Mouse (Mus musculus): ENCODE results near the gene Doc2g.
A peak's percentile ranks its signal among the peaks of the same experiment; 100 is the strongest.
"Not testable (repeated sequence)": the region's sequence is repeated elsewhere in the genome, so short reads cannot be mapped to it uniquely, and the experiment has no call there.

Doc2g gene

DNA sequence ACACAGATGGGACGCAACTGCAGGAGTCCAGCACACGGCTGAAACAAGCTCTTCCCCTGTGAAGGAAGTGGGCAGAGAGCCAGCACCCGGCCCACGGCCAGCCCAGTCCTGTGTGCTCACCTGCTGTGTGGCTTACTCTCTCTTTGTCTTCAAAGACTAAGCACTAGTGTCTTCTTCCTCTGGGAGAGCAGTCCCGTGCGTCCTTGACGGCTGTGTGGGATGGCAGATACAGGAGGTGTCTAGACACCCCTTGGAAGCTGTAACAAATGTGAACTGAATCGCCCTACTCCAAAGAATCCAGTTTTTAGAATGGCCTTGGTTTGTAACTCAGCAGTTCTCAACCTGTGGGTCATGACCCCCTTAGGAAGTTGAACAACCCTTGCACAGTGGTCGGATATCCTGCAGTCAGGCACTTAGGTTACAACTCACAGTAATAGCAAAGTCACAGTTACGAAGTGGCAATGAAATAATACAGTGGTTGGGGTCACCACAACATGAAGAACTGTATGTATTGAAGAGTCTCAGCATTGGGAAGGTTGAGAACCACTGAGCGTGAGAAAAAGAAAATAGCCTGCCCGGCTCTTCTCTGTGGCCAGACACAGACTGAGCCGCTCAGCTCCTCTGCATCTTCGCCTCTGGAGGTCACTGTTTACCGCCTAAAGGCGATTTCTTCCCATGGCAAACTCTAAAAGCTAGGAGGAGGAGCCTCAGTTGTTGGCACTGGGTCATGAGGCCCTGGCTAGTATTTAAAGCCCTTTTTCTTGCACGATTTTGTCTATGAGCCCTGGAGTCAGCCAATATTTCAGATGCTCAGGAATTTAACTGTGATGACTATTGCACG lies 15.8 kb downstream of the Doc2g start:
- no peak for DNase-seq

DNA sequence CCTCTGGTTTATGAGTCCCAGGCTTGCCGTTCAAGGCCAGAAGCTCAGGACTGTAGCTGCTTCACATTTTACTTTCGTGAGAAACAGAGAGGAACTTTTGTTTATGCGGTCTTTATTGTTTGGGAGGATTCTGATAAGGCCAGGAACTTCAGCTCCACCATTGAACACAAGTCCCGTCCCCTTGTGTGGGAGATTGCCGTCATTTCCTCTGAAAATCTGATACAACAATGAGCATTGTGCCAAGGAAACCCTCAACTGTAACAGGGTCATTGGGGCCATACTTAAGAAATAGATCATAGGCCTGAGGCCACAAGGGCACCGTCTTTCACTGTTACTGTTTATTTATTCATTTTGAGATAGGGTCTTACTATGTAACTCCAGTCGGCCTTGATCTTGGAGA lies 20.1 kb downstream of the Doc2g start:
- no peak for DNase-seq

DNA sequence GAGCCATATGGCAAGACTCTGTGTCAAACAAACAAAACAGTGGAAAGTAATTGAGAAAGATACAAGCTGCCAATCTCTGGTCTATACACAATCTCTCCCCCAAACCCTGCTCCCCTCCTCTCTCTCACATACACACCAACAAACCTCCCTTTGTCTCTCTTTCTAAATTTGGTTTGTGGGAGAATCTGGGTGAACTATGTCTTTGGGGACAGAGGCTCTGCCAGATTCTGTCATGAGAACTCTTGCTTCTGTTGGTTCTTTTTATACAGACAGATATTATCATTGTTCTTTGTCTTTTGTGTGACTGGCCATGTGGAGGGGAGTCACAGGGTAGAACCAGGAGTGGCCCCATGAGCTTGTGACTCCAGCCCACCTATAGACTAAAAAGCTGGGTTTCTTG lies 24.5 kb downstream of the Doc2g start:
- DNase-seq: no peak

DNA sequence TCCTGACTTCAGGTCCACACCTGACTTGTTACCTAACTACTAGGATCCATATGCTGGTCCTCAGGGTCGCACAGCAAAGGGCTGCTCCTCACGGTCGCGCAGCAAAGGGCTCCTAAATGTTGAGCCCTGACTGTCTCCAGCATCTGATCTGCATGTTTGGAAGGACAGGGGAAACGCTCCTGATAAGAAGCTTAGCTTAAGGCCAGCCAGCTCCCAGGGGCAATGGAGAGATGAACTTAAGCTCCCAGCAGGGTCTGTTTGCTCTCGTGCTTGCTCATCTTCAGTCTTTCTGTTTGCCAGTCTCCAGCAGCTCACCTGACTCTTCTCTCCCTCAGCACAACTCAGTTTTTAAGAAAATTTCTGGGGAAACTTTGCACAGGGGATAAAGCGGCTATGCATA lies 29.6 kb downstream of the Doc2g start:
- no peak for DNase-seq

DNA sequence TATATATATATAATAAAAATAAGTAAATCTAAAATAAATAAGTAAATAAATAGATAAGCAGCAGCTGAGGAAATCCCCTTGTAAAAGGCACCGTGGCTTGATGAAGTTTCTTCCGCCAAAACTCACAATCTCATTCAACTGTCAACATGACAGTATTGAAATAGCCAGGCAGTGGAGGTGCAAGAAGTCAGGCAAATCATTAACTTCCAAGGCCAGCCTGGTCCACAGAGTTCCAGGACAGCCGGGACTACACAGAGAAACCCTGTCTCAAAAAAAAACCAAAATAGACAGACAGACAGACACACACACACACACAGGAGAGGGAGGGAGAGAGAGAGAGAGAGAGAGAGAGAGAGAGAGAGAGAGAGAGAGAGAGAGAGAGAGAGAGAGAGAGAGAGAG lies 30.2 kb downstream of the Doc2g start:
- DNase-seq: no peak

DNA sequence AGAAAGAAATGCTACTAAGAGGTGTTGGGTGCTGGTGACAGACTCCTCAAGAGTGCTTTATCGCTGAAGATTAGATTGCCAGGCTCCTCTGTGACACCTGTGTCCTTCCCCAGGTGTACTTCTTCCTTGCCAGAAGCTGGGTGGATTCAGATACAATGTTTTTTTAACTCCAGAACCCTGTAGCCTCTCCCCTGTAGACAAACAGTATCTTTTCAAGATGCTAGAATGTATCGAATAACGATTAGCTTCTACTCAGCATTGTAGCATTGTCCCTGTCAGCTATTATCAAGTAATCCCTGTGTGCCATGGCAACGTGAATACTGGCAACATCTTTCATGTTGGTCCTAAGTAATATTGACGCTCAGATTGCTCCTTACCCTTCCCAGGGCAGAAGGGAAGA lies 30.6 kb downstream of the Doc2g start:
- no peak for DNase-seq

DNA sequence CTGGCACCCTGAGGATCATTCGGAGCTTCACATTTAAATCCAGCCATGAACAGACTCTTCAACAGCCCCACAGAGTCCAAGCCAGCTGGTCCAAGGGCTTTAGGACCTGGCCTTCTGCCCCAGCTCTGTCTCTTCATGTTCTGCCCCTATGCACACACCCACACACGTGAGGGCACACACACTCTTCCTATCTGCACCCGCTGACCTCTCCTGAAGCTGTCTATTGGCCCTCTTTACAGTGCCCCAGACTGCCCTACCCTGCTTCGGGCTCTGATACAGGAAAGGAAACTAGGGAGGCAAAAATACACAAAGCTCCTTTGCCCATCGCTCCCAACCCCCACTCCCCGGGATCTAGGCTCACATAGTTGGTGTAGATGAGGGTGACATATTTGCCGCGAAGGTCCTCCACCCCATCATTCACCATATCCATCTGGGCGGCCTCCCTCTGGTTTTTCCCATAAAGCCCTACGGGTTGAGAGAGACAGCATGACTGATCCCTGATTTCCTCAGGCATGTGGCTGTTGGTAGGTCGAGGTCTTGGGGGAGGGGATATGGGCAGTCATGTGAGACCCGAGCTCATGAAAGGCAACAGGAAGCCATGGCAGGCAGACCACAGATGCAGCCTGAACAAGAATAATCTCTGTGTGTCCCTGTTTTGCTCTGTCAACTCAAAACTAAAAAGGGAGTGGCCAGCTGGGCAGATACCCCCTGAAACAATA lies 33.4 kb downstream of the Doc2g start:
- no peak for DNase-seq

DNA sequence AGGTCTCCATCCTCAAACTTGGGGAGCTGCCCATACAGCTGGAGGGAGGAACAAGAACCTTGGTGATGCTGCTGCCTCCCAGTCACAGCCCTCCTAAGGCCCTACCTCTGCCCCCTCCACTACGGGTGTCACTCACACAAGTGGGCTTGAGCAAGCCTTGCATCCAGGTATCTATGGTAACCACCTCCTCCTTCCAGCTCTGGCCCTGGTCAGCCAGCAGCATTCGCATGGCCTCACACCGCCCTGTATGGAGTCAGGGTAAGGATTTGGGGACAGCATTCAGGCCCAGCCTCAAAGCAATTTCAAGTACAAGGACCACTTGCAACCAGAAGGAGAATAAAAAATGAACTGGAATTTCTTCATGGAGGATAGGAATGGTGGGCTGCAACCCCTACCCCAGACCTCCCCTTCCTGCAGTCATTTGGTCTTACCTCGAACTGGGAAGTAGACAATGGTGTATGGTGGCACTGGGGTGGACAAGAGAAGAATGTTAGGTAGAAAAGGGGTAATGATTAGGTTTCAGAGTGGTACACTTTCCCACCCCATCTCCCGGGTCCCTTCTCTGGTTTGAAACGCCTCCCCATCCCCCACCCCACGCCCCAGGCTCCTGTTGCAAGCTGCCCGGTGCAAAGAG lies 34.2 kb downstream of the Doc2g start:
- not testable (repeated sequence) for DNase-seq

DNA sequence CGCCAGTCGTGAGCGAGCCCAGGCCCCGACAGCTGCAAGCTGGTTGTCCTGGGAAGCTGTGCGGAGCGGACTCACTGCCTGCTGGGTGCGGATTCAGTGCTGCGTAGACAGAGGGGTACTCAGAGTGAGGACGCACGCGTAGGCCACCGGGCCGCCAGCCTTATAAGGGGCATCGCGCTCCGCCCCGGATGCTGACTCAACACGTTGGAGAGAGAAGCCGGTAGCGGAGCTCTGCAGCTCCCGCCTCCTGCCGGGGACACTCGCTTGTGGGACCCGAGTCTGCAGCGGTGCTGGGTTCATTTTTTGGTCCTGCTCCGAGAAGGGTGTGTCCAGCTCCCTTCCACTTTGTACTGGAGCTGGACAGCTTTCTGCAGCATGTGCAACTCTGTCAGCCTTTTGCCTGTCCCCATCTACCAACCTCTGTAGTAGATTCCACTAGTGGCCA lies 34.7 kb downstream of the Doc2g start, which contains the start of gene Gstp1:
TSS of gene Gstp1 (minus strand) at position 198 of the 445 bp plus-strand sequence.
- DNase-seq: peak; percentile 80 to 84

DNA sequence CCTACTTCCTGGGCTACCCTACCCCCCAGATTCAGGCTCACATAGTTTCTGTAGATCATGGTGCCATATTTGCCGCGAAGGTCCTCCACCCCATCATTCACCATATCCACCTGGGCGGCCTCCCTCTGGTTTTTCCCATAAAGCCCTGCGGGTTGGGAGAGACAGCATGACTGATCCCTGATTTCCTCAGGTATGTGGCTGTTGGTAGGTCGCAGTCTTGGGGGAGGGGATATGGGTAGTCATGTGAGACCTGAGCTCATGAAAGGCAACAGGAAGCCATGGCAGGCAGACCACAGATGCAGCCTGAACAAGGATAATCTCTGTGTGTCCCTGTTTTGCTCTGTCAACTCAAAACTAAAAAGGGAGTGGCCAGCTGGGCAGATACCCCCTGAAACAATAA lies 37.8 kb downstream of the Doc2g start:
- not testable (repeated sequence) for DNase-seq

DNA sequence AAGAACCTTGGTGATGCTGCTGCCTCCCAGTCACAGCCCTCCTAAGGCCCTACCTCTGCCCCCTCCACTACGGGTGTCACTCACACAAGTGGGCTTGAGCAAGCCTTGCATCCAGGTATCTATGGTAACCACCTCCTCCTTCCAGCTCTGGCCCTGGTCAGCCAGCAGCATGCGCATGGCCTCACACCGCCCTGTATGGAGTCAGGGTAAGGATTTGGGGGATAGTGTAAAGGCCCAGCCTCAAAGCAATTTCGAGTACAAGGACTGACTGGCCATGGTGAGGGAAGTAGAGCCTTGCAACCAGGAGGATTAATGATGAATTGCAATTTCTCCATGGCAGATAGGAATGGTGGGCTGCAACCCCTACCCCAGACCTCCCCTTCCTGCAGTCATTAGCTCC lies 38.4 kb downstream of the Doc2g start:
- not testable (repeated sequence) for DNase-seq

DNA sequence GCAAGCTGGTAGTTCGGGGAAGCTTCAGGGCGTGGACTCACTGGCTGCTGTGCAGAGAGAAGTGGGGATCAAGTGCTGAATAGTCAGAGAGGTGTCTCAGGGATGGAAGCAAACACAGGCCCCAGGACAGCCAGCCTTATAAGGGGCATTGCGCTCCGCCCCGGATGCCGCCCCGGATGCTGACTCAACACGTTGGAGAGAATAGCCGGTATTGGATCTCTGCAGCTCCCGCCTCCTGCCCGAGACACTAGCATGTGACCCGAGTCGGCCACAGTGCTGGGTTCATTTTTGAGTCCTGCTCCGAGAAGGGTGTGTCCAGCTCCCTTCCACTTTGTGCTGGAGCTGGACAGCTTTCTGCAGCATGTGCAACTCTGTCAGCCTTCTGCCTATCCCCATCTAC lies 39.0 kb downstream of the Doc2g start:
- no peak for DNase-seq

DNA sequence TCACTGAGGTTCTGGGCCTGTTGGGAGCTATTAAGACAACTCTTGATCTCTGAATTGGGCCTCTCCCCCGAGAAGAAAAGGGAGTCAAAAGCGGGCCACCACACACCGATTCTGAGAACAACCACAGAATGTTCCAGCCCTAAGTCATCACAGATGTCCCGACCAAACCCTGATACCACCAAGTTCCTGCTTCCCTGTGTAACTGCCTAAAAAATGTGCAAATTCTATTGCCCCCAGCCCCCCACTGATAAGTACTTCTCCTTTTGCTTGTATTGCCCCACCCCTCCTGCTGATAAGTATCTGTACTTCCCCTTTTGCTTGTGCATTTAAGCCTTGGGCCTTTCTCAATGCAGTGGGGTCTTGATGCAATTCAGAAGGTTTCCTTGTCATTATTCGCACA lies 41.0 kb downstream of the Doc2g start:
- DNase-seq: not testable (repeated sequence)

DNA sequence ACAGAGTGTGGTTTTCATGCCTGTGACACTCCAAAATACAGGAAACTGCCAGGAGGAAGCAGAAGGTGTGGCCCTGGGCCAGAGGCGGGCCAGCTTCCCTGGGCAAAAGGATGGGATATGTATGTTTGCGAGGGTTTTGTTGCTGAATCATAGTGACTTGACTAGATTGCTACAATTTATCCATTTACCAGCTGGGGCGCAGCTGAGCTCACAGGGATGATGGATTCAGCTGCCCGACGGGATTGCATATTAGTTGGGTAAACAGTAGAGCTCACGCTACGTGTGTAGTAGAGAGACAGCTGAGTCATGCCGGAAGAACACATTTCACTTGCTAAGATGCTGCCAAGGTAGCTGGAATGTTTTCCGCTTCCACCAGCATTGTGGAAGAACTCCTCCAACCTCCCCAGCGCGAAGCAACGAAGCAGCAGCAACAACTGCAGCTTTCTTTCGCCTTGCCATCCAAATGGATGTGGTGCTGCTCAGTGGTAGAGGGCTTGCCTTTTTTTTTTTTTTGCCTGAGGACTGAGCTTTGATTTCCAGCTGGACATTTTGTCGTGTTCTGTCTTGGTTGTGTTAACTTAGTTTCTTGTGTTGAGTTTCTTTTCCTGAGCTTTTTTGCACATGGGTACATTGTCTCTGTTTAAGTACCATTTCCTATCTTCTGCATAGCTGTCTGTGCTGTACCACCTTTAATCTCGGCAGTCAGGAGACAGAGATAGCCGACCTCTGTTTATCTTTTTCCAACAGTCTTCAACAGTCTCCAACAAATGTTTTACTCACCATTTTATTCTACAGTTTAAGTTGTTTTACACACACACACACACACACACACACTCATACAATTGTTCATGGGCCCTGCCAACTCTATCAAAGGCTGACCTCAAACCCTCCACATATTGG lies 43.1 kb downstream of the Doc2g start, which contains the start of gene Gstp2:
TSS of gene Gstp2 (minus strand) at position 58 of the 900 bp plus-strand sequence.
- DNase-seq: no peak

DNA sequence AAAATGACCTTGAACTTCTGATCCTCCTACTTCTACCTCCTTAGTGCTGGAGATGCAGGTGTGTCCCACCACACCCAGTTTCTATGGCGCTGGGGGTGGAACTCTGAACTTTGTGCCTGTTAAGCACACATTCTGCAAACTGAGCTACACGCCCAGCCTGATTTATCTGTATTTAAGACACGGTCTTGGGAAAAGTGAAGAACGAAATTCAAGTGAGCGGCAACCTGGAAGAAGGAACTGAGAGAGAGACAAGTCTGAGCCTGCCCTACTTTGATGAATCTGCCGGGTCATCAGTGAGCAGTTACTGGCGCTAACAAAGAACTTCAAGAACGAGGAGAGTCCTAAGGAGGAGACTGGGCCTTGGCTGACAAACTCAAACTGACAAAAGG lies 43.7 kb downstream of the Doc2g start:
- no peak for DNase-seq

DNA sequence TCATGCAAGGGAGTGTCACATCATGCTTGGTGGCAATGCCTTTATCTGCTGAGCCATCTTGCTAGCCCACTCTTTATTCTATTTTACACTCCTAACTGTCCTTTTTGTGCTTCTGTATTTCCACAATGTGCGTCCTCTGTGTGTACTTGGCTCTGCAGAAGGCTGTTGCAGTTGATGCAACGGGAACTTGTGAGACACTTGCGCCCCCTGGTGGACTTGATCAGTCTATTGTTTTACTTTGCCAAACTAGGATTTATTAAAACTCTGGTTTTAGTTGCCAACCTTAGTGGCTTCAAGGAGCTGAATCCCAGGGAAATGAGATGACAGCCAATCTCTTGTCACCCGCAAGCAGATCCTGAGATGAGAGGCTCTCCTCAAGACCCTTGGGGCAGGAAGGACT lies 44.7 kb downstream of the Doc2g start:
- peak; percentile 40 to 47 for DNase-seq

DNA sequence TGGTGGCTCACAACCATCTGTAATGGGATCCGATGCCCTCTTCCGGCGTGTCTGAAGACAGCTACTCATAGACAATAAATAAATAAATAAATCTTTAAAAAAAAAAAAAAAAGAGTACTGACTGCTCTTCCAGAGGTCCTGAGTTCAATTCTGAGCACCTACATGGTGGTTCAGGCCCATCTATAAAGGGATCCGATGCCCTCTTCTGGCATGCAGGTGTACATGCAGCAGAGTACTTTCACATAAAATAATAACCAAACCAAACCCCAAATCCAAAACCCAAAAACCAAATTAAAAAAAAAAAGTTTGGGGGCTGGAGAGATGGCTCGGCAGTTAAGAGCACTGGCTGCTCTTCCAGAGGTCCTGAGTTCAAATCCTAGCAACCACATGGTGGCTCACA lies 46.0 kb downstream of the Doc2g start:
- not testable (repeated sequence) for DNase-seq

DNA sequence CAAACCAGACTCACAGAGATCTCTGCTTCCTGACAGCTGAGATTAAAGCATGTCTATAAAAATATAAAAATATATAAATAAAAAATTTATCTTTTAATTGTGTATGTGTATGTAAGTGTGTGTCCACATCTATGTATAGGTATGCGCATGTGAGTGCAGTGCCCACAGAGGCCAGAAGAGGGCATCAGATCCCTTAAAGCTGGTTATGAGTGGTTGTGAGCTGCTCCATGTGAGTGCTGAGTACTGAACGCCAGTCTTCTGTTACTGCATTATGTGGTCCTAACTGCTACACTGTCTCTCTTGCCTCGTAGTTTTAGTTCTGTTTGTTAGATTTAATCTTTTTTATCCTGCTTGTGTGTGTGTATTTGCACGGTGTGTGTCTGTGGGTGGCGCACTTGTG lies 47.9 kb downstream of the Doc2g start:
- no peak for DNase-seq

DNA sequence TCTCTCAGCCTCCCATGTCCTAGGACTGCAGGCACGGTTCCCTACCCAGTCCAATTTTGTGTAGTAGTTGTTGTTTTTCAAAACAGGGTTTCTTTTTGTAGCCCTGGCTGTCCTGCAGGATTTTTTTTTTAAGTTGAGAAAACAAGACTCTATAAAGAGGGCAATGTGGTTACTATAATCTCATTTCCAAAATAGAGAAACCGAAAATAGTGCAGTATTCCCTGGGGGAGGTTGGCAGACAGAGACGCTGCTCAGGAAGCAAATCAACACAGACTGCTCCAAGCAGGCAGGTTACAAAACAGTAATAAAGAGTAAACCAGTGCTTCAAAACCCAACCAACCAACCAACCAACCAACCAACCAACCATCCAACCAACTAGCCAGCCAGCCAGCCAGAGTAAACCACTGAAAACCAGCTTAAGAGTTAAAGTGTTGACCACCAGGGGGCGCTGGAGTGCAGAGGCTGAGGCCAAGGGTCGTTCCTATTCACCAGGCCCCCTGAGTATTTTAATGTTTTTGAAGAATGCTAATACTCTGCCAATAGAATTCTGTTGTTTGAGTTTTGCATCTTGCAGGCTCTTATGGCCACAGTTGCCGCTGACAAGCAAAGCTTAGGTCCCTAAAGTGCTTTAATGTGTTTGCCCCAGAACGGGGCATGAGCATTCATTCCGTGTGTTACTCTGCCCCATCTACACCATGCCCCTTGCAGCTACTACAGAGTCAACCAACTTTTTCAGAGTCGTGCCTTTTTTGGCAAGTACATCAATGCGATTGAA lies 48.8 kb downstream of the Doc2g start:
- DNase-seq: peak in 1 of 2 experiments; percentile 32

DNA sequence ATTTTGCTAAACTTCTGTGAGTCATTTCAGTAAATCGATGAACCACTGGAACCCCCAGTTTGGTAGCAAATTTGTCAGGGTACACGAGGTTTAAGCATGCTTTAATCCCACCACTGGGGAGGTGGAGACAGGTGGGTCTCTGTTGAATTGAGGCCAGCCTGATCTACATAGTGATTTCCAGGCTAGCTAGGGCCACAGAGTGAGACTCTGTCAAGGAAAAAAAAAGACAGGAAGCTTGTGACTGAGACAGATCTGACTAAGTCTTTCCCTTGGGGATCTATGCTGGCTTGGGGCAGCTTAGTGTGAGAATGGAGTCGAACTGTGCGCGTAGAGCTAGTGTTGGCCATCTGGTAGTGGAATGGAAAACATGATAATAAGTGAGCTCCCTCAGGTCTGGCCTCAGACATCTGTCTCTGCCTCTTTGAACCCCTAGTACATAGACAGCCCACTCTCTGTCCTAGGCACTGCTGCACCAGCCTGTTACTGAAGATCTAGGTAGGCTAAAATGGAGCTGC lies 49.5 kb downstream of the Doc2g start:
- DNase-seq: no peak

DNA sequence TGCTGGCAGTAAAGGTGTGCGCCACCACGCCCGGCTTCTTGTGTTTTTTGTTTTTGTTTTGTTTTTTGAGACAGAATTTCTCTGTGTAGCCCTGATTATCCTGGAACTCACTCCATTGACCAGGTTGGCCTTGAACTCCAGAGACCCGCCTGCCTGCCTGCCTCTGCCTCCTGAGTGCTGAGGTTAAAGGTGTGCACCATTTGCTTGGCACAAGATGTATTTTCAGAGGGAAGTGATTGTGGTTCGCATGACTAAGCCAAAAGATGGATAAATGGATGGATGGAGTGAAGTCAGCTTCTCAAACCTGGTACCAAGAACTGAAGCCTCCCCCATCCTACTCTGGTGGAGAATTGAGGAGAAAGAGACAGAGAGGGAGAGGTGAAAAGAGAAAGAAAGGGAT lies 51.5 kb downstream of the Doc2g start:
- no peak for DNase-seq
